Mouse (Mus musculus): Measurements from ENCODE around the gene Mettl26.
"Not testable (repeated sequence)": the region's sequence is repeated elsewhere in the genome, so short reads cannot be mapped to it uniquely, and the experiment has no call there.

- TF ChIP-seq POLR2A (IDR thresholded peaks at IDR 0.05; ENCODE audit: borderline replicate concordance, insufficient read depth, low read length); CTCF (IDR thresholded peaks at IDR 0.05; ENCODE audit: borderline replicate concordance, insufficient read depth, low read depth, low read length): not testable (repeated sequence)
Observed at GRCm38 (mm10) chr17:25871566-25871965, 3.3 kb upstream of the Mettl26 start.

Data from cerebellum, adult 2 months (tissue).